In genomic region chr10:118441898-118442297, GRCm38 (mm10) we compare ENCODE assay signal across 11 mouse cellular contexts. TPM values are rescaled to one million over a fixed set of nuclear protein-coding genes. Genes with fewer than 3 reads are reported as not detected.
DNase-seq lines count a peak whose midpoint lies in the region; ATAC-seq lines count a peak whose summit lies in the region.
"Had no signal": no experiment of that assay in that cellular context is flagged by ENCODE, and none has a peak within 500 bp of the region (broad histone marks: within the 10 kb centered on the region; RNA-seq: fewer than 3 reads in every experiment).

No protein-coding gene starts in this region.

- DNase-seq in frontal cortex, postnatal 10 days (ENCODE audit: low spot score in 2 of 2), result no peak
- peak; percentile 15 for DNase-seq in left cerebral cortex, postnatal 4 days
- no peak for DNase-seq in left cerebral cortex, adult 18-20 months (ENCODE audit: low spot score in 2 of 2)
- DNase-seq in brain, adult 2 months (ENCODE audit: low read depth, low spot score), result peak; percentile 42
- DNase-seq in naive thymus-derived CD4-positive, alpha-beta T cell, adult 2 months (ENCODE audit: low read depth), result peak; percentile 48
- DNase-seq in retina, embryonic 14.5 days (ENCODE audit: low spot score), result no peak
- DNase-seq: kidney, adult 2 months had no signal

- no peak overlapping the region for H3K4me3 ChIP-seq in forebrain, embryonic 15.5 days

- 62% methylated on average over 3 of the region's 3 CpGs for WGBS in forebrain, embryonic 15.5 days

- no peaks in the 10 kb centered on the region for H3K27me3 ChIP-seq in forebrain, embryonic 15.5 days

- H3K4me2 ChIP-seq in forebrain, embryonic 15.5 days (replicated peaks), result no peak overlapping the region

- peak; percentile 69; the same call in 1 of the 2 replicates for ATAC-seq in frontal cortex, adult (ENCODE audit: low TSS enrichment)
- ATAC-seq in forebrain, embryonic 15.5 days (replicated peaks), result no peak

- no peaks in the 10 kb centered on the region for H3K4me1 ChIP-seq in forebrain, embryonic 15.5 days

- intact Hi-C loops in left cerebral cortex, postnatal 4 days (cut with DNase I), result no loop called here

- H3K36me3 ChIP-seq in forebrain, embryonic 15.5 days, result no peaks in the 10 kb centered on the region

- no peak overlapping the region for H3K9ac ChIP-seq in forebrain, embryonic 15.5 days (replicated peaks)

- no peak overlapping the region for H3K27ac ChIP-seq in forebrain, embryonic 15.5 days (replicated peaks)

- no peaks in the 10 kb centered on the region for H3K9me3 ChIP-seq in forebrain, embryonic 15.5 days

RNA-seq across cellular contexts. Expression of gene Ifng, which starts 1.1 kb away (rescaled TPM):
- total RNA-seq in left cerebral cortex, postnatal 4 days (2021), result not detected
- total RNA-seq in left cerebral cortex, adult 18-20 months (2021), result not detected
- polyA plus RNA-seq in forebrain, embryonic 15.5 days (2015; fragmentation: Nextera tagmentation; extraction: Ambion mirVana), result not detected in 2 replicates
- total RNA-seq: ES-E14 had no signal
- polyA plus RNA-seq: kidney, adult 2 months; lung, embryonic 16.5 days had no signal

Comparison
In these comparisons a context has a peak if more than half of its experiments do, and no peak if none do; other contexts are left out.
1. DNase-seq: peak in left cerebral cortex, postnatal 4 days (single experiment), brain, adult 2 months (single experiment) and naive thymus-derived CD4-positive, alpha-beta T cell, adult 2 months (single experiment); none in frontal cortex, postnatal 10 days (0 of 2), left cerebral cortex, adult 18-20 months (0 of 2) and retina, embryonic 14.5 days (single experiment).